Mouse (Mus musculus) embryonic stem cell, embryonic (primary cell): ENCODE measurements at regions not wholly inside any gene's neighbourhood (a gene's known extent, or its start where the extent isn't known, plus 50 kb on each side); places are given as distances from the start of the nearest gene placed in this dataset.

Source experiments
- CTCF ChIA-PET, 4 experiments: fragments of 300-600 bp in 2 of 4; fragments of 350-600 bp in 2 of 4; sonication (Branson Sonifier 250); formaldehyde crosslinking; loops; one replicate each; lab custom pipeline; 2022; ENCODE audit warnings: inconsistent platforms in 2 of 4; lab: Charles Lee
- POLR2A ChIA-PET, 4 experiments: fragments of 300-600 bp in 2 of 4; fragments of 350-600 bp in 2 of 4; sonication (Branson Sonifier 250); formaldehyde crosslinking; loops; one replicate each; lab custom pipeline; 2022; ENCODE audit warnings: antibody characterized with exemption in 4 of 4, inconsistent platforms in 1 of 4; lab: Charles Lee

GRCm38 (mm10) chr7:58557535-58557934 lies 98.4 kb upstream of the Atp10a start:
- ChIA-PET CTCF (interaction anchor here in 1 of 4 experiments (0.6 kb wide), 1 partner anchor 15 kb away, joined by 3 read pairs; no protein-coding TSS in a partner anchor), POLR2A (interaction anchor here in 1 of 4 experiments (0.7 kb wide), 1 partner anchor 183 kb away, joined by 3 read pairs; no protein-coding TSS in a partner anchor)

GRCm38 (mm10) chr7:58568807-58569206 lies 87.2 kb upstream of the Atp10a start:
- ChIA-PET CTCF (no interaction called here), POLR2A (interaction anchor here in 2 of 4 experiments (0.6 kb wide), 2 partner anchors 243 to 673 kb away, joined by 3 to 4 read pairs; no protein-coding TSS in a partner anchor)

DNA sequence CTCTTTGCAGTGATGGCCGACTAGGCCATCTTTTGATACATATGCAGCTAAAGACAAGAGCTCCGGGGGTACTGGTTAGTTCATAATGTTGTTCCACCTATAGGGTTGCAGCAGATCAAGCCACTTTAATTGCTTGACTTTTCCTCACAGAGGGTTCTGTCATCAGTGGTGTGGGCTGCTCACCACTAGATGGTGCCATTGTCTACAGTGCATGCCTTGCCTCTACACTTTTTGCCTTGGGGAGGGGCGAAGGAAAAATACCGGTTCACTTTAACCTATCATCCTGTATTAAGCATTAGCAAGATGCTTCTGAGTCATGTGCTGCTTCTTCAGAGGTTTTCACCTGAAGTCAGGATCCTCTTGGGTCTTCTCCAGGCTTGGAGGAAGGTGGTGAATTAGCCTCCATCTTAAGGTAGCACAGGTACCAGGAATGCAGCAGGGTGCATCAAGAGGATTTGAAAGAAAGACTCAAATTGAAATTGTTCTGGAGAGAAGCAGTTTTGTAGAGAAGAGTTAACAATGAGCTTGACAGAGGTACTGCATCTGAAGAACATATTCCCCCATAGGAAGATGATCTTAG lies 71.6 kb upstream of the Atp10a start:
- POLR2A ChIA-PET, result no interaction called here
- CTCF ChIA-PET, result interaction anchor here in 1 of 4 experiments (0.7 kb wide), 1 partner anchor 363 kb away, joined by 4 read pairs; no protein-coding TSS in a partner anchor

GRCm38 (mm10) chr7:58585626-58586256 lies 70.2 kb upstream of the Atp10a start:
- POLR2A ChIA-PET, result no interaction called here

GRCm38 (mm10) chr7:58595951-58596350 lies 60.0 kb upstream of the Atp10a start:
- POLR2A ChIA-PET, result no interaction called here
- CTCF ChIA-PET, result no interaction called here

More at GRCm38 (mm10) chr7:58585626-58586256, 70.2 kb upstream of the Atp10a start:
- CTCF ChIA-PET, result no interaction called here
